Mouse (Mus musculus): ENCODE measurements around the gene Fam122a.

The Fam122a gene

GRCm38 (mm10) chr19:24486433-24487296 is 9.5 kb upstream of the Fam122a start:
- DNase-seq = no peak

- DNase-seq = no peak
Measured at GRCm38 (mm10) chr19:24484612-24485194, 7.5 kb upstream of the Fam122a start.

- no peak for DNase-seq
Measured at GRCm38 (mm10) chr19:24480916-24481315, 3.8 kb upstream of the Fam122a start.

- DNase-seq = no peak
Measured at GRCm38 (mm10) chr19:24476461-24476860, 695 bp downstream of the Fam122a start.

GRCm38 (mm10) chr19:24475281-24475680 is 1.9 kb downstream of the Fam122a start:
- no peak for DNase-seq

GRCm38 (mm10) chr19:24472512-24472911 is 4.6 kb downstream of the Fam122a start:
- no peak for DNase-seq

- DNase-seq = no peak
Measured at GRCm38 (mm10) chr19:24471538-24471937, 5.6 kb downstream of the Fam122a start.

GRCm38 (mm10) chr19:24469216-24469615 is 7.9 kb downstream of the Fam122a start:
- no peak for DNase-seq

- DNase-seq = no peak
Measured at GRCm38 (mm10) chr19:24468616-24469015, 8.5 kb downstream of the Fam122a start.

GRCm38 (mm10) chr19:24463011-24463410 is 14.1 kb downstream of the Fam122a start:
- DNase-seq = no peak

- DNase-seq = peak; percentile 44 to 60
Measured at GRCm38 (mm10) chr19:24456591-24457231, 20.4 kb downstream of the Fam122a start.

GRCm38 (mm10) chr19:24455249-24455960 is 21.8 kb downstream of the Fam122a start:
- DNase-seq = no peak

GRCm38 (mm10) chr19:24454451-24454850 is 22.7 kb downstream of the Fam122a start:
- DNase-seq = no peak

GRCm38 (mm10) chr19:24453379-24453778 is 23.8 kb downstream of the Fam122a start:
- DNase-seq = peak; percentile 30 to 45

GRCm38 (mm10) chr19:24452441-24452898 is 24.7 kb downstream of the Fam122a start:
- peak; percentile 25 to 32 for DNase-seq

GRCm38 (mm10) chr19:24451626-24452025 is 25.5 kb downstream of the Fam122a start:
- no peak for DNase-seq

GRCm38 (mm10) chr19:24450740-24451139 is 26.4 kb downstream of the Fam122a start:
- no peak for DNase-seq

- no peak for DNase-seq
Measured at GRCm38 (mm10) chr19:24444322-24444721, 32.8 kb downstream of the Fam122a start.

- no peak for DNase-seq
Measured at GRCm38 (mm10) chr19:24439715-24440114, 37.4 kb downstream of the Fam122a start.

GRCm38 (mm10) chr19:24434291-24434690 is 42.9 kb downstream of the Fam122a start:
- peak; percentile 62 to 71 for DNase-seq

GRCm38 (mm10) chr19:24432447-24432846 is 44.7 kb downstream of the Fam122a start:
- DNase-seq = no peak

GRCm38 (mm10) chr19:24431381-24431780 is 45.8 kb downstream of the Fam122a start:
- DNase-seq = no peak

GRCm38 (mm10) chr19:24428011-24428410 is 49.1 kb downstream of the Fam122a start:
- no peak for DNase-seq
